Mouse (Mus musculus) gastrocnemius, postnatal 14 days (tissue): ENCODE results near the gene Rras. TPM values are rescaled to one million over a fixed set of nuclear protein-coding genes. Genes with fewer than 3 reads are reported as not detected.

ENCODE experiments used
- DNase-seq: peaks from one replicate; pipeline ENCODE4 v3.0.0; 2021; ENCODE audit warnings: mixed read lengths
- intact Hi-C: fragments of 180-260 bp; cut with DNase I; formaldehyde crosslinking; loops from one replicate; pipeline ENCODE4 v1.15.1; 2025; ENCODE audit warnings: low total_unique reads
- long read RNA-seq, 2 experiments: library from polyadenylated mRNA; stranded (forward); transcript quantifications; one replicate each; pipeline ENCODE4 v2.0.0; 2021
- total RNA-seq, 2 experiments: library from RNA; stranded (reverse); gene quantifications; 2 replicates each; pipeline ENCODE4 v1.2.3; 2021

Gene Rras
- total RNA-seq = 10 to 100 TPM; 43.1 to 53.1 TPM
- long read RNA-seq, experiment 1, transcript Rras-201 (6 exons, 995 nt) = major isoform, 37 of 40 reads
- long read RNA-seq, experiment 1, partial matches to known transcripts = 0 of 40 reads
- long read RNA-seq, experiment 1, other reads (novel, unspliced or antisense) = 3 of 40 reads
- long read RNA-seq, experiment 2, transcript Rras-201 (6 exons, 995 nt) = major isoform, 21 of 22 reads
- long read RNA-seq, experiment 2, partial matches to known transcripts = 0 of 22 reads
- long read RNA-seq, experiment 2, other reads (novel, unspliced or antisense) = 1 of 22 reads

DNA sequence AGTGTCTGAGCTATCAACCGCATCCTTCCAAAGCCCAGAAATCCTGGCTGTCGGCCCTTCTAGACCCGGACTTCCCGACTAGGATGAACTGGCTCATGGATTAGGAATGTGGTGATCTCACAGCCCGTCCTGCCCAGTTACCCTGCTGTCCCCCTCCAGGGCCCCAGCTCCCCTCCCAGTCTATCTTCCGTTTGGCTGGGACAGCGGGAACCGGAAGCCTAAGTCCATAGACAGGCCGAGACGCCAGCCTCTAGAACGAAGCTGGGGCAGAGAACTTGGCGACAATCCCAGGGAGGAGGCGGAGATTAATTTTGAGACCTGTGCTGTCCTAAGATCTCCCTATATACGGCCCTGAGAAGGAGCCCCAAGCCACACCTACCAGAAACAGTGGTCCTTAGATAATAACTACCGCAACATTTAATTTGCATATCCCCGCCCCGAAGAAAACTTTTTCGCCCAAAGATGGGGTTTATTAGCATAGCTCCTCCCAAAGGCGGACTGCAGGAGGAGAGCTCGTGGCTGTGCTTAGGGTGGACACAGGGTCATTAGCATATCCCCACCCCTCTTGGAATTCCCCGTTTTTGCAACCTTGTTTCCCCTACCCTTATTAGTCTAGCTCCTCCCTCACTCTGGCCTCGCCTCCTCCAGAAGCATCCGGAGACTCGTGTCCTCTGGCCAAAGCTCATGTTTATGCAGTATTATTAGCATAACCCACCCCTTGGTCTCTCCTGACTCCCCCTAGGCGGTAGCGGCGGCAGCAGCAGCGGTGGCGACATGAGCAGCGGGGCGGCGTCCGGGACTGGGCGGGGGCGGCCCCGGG is at the start of gene Rras:
Gene Rras (plus strand): TSS at position 720 of the 820 bp plus-strand sequence.
- intact Hi-C loops = no loop called here
- peak; percentile 93 for DNase-seq

DNA sequence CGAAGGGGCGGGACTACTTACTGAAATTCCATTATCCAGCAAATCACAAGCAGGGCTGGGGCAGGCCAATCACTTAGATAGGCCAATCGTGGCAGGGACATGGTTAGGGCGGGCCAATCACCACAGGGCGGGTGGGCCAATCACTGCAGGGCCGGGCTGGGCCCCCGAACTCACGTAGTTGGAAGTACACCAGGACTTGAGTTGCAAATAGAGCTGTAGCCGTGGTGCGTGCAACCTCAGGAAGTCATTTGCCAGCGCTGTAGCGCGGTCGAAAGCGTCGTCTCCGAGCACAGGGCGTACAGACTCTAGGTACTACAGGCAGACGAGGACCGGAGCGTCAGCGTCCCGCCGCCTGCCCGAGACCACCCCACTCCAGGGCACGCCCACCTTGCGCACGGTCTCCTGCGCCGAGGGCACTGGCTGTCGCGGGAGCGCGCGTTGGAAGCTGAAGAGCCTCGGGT is 47.5 kb upstream of the Rras start:
- peak; percentile 88 for DNase-seq
- intact Hi-C loops = no loop called here

DNA sequence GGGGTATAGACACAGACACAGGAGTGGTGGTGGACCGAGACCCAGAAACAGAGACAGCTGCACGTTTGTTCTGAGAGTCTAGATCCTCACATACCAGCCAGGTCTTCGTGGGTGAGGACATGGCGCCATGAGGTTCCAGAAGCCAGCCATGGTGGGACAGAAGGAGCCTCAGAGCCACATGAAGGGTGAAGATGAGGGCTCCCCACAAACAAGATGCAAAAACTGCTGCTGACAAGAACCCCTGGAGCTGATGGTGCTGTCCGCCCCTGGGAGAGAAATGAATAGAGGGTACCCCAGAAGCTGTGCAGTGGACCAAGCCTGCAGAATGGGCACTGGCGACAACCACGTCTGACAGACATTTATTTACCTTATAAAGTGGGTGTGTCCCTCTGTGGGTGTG is 46.6 kb upstream of the Rras start:
- intact Hi-C loops = no loop called here
- DNase-seq = no peak

DNA sequence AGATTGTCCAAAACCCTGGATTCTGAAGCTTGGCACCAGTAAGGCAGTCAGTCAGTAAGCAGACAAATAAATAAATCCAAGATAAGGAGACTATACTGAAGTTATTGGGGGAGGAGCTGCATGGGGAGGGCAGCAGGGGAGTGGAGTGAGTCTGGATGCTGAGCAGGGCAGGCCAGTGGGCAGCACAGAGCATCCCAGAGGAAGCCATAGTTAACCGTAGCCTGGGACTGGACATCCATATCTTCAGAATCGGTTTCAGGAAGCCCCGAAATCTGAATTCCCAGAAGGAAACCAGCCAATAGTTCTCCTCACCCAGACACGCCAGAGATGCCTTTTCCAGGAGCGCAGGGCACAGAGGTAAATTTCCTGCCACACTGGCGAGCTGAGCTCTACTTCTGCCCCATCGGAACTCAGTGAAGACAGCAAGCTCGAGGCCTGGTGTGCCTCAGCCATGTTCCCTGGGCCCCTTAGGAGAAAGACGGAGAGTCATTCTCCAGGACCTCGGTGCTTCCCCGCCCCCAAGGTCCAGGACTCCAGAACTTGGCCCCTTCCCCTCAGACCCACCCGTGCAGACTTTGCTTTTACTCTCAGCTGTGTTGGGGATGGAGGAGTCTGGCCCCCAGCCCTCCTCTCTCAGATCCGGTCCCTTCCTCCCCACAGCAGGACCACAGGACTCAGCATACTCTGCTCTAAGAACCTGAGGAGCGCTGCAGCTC is 44.2 kb upstream of the Rras start:
- no peak for DNase-seq
- intact Hi-C loops = no loop called here

DNA sequence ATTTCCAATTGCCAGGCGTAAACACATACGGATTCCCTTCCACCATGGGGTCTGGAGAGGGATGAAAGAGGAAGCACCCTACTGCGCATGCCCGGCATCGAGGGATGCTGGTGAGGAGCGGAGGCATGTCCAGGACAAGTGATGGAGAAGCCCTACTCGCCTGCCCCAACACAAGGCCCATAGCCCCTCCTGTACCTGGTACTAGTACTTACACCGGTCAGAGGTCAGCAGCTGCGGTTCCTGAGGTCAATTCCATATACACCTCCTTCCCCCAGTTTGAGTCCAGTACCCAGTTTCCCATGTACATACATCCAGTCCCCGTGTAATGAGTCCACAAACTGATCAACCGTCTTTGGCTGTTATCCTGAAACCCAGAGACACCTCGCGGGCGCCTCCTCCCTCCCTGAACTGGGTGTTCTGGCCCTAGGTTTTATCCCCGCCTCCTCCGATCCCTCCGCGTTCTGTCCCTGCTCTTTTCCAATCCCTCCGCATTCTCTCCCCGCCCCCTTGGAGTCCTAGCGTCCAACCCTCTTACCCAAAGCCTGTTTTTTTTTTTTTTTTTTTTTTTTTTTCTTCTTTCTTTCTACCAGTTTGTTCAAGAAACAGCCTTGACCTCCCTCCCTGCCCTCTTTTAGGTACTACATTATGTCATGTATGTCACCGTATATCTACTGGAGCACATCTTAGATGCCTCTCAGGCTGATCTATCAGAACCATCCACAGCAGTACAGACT is 43.2 kb upstream of the Rras start, which contains the start of gene Cpt1c:
Gene Cpt1c (minus strand): TSS at position 469 of the 734 bp plus-strand sequence.
- intact Hi-C loops = no loop called here
- DNase-seq = peak; percentile 84

DNA sequence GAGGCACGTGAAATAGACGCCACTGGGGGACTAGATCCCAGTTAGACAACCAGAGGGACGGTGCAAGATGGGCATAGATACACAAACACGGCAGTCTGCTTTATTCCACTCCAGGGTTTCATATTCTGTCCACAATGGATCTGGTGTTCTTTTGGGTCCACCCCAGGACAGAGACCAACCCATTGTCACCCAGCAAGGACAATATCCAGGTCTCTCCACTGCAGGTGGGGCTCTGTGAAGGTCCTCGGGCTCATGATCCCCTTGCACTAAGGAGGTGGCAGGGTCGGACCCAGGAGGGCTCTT is 42.7 kb upstream of the Rras start:
- no peak for DNase-seq
- intact Hi-C loops = no loop called here

DNA sequence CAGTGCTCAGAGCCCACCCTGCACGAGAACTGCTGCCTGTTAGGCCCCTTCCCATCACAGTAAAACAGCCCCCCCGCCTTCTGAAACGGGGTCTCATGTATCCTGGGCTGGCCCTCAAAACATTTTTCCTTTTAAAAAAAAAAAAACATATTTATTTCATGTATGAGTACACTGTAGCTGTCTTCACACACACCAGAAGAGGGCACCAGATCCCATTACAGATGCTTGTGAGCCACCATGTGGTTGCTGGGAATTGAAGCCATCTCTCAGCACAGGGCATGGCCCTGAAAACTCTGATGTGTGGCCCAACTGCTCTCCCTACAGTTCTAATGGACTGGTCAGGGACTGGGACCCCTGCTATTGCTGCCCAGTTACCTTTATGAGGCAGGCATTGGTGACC is 39.5 kb upstream of the Rras start:
- intact Hi-C loops = no loop called here
- no peak for DNase-seq

DNA sequence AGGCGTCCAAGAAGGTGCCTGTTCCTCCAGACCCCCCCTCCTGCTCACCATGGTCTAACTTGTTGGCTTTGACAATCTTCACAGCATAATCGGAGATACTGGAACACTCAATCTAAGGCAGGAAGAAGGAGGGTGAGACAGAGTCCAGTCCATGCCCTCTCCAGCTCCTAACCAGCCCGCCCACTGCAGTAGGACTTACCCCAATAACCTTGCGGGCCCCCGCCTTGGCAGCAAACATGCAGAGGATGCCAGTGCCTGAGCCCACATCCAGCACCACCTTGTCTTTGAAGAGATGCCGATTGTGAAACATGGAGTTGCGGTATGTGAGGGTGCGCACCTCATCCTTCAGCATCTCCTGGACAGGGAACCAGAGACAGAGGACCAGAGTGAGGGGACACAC is 36.2 kb upstream of the Rras start:
- intact Hi-C loops = no loop called here
- no peak for DNase-seq

DNA sequence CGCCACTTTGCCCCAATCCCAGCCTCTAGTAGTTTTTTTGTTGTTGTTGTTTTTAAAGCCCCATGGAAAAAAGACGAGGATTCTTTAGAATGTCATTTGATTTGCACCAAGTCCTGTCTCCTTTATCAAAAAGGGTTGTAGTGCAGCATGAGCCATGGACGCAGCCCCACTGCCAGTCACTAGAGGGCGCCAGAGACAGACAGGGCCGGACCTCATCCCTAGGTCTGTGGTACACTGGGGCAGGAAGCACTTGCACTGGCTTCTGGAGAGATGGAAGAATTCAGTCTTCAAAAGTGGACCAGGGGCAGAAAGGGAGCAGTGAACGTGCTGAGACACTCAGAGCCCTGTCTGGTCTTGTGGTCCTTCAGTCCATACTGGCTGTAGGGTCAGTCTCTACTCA is 34.7 kb upstream of the Rras start:
- intact Hi-C loops = no loop called here
- DNase-seq = peak; percentile 88

DNA sequence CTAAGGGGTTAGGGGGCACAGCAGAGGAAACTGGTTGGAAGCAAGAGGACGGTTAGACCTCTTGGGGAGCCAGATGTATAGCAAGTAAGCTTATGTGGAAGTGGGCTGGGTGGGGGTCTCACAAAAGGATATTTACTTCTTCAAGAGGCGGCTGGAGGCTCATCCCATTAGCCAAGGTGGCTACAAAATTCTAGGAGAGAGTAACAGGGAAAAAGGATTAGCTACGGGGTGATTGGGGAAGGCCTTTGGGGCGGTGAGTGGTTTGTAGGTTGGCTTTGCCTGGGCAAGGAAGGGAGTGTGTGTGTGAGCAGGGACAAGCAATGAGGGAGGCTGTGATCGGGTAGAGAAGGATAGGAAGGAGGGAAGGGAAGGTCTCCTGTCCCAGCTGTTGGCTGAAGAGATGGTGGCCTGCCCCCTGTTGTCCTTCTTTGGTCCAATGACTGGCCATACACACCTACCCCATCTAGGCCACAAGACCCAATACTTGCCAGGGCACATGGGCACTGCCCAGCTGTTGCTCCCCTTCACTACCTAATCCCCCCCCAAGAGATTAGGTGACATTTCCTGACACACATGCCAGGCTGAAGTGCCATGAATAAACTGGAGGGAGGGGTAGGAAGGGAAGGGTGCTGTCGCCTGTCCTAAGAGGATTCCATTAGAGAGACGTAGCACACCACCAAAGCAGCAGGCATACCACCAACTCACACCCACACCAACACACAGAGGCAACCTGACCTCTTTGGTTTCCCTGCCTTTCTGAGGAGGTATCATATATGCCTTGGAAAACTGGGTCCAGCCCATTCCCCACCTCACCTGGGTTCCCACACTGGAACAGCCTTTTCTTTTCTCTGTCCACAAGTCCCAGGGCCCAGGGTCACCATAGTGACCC is 33.6 kb upstream of the Rras start:
- DNase-seq = peak; percentile 33

DNA sequence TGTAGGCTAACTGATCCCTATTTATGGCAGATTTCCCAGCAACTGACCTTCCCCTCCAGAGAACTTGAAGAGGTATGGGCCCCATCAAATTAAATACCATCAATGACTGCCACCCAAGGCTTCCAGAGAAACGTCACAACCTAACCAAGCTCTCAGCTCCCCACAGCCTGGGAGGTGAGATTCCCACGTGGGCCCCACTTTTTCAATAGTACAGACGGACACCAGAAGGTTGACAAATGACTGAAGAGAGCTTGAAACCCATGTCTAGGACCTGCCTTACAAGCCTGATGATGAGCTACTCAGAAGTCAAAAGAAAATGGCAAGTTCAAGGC is 33.0 kb upstream of the Rras start:
- intact Hi-C loops = no loop called here
- no peak for DNase-seq

More for the DNA sequence above, 33.6 kb upstream of the Rras start:
- intact Hi-C loops = no loop called here

DNA sequence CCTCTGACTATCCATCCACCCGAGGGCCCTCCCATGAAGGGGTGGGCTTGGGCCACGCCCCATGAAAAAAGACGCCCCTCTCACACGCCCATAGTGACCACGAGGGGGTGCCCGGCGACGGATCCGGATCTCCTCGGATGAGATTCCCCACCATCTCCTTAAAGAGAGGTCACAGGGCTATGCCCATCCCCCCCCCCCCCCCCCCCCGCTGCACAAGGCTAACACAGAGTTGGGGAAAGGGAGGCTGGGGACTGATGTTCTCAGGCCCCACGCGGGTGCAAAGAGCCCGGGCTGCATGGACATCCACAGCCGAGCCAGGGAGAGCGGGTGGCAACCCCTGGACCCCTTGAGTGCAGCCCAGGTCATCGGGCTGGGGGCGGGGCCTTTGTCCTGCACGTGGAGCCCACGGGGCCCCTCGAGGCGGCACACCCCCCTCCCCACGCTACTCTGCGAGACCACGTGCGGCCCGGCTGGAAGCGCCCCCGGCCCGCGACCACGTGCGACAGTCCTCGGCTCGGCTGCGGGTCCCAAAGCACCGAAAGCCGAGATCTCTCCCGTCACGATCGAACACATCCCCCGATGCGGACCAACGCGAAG is 32.1 kb upstream of the Rras start:
- DNase-seq = peak; percentile 85
- intact Hi-C loops = no loop called here

DNA sequence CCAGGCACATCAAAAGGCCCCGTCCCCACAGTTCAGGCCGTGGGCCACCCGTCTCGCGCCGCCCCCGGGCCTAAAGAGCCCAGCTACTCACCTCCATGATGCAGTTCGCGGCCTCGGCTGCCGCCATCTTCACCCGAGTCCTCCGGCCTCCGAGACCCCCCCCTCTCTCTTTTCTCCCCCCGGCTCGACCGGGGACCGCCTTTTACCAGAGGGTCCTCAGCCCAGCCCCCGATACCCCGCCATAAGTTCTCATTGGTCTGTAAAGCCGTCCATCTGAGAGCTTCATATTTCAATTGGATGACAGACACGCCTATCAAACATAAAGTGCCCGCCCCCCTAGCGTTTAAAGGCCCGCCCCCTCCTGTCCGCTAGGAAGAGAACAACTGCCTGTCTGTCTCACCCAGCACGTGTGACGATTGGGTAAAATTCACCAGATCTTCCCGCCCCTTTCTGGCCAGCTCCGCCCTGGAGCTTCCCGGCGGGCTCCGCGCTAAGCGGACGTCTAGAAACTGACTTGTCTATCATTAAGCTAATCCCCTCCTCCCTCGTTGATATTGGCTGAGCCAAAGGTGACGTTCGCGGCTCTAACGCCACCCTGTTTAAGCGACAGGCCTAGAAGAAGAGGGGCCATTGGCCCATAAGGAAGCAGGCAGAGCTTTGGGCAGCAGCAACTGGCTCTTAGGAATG is 31.4 kb upstream of the Rras start, which contains the start of gene Prmt1:
Gene Prmt1 (minus strand): TSS at position 377 of the 687 bp plus-strand sequence.
- intact Hi-C loops = no loop called here
- peak; percentile 97 for DNase-seq

DNA sequence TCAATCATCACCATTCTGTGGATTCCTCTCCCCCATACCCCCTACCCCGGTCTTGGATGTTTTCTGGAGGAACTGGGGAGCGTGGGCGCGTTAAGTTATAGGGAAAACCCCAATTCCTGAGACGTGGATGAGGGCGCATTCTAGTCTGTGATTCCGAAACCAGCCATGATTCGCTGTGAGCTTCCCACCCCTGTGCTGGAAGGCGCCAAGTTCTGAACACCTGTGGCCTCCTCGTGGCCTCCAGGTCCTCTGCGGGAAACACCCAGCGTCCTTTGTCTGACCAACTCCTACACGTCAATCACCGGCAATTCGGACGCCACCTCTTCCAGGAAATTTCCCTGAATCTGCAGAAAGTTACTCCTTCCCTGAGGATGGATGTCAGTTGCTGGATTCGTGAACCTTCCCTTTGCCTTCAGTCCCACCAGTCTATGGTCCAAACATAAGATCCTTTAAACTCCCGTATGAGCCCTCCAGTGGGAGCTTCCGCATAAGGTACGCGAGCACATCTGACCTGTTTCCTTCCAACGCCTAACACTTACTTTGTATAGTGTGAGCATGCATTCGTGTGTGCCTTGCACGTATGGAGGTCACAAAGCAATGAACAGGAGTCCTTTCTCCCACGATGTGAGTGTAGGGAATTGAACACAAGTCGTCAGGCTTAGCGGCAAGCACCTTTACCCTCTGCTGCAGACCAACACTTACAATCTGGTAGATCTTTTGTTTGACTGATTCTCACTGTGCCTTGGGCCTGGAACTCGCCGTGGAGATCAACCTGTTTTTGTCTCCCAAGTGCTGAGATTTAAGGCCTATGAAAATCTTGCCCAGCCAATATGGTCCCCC is 30.7 kb upstream of the Rras start:
- intact Hi-C loops = no loop called here
- no peak for DNase-seq

DNA sequence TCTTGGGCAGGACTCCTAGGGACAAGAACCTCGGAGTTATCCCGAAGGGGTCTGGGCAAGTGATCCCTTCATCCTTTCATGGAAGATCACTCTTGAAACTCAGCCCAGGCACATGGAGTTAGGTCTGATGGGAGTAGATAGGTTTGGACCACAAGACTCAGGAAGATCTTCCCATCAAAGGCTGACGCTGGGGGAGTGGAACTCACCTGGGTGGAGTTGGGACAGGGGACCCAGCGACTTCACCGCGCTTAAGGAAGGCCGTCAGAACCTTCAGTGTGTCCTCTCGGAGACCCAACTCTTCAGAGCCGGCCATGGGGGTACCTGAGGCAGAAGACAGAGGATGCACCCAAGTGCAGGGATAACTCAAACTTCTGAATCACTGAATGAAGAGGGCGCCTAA is 21.1 kb upstream of the Rras start:
- intact Hi-C loops = no loop called here

DNA sequence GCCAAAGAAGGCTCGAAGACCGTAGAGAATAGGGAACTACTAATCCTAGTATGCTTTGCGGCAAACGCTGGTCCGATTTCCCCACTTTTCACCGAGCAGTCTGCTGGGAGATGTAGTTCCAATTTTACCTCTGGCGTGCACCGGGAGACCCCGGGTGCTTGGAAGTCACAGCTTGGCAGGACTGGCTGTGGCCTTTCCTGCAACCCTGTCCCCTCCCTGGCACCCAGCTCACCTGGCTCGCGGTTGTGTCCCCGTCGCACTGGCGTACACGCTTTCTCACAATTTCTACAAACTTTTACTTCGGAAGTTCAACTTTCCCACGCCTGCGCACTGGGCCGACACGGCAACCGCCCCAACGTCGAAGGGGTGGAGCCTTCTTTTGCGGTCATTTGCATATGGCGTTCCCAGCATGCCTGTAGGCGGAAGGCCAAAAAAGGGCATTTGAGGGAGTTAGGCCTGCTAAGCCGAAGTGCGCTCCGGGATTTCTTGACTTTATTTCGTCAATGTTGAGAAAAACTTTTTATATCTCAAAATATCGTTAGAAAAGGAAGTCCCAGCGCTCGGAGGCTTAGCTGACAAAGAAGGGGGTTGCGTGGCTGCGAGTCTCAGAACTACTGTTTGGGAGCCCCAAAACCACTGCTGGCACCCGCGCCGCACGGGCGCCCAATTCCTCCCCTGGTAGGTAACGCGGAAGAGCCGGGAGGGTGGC is 20.4 kb upstream of the Rras start, which contains the start of gene Irf3:
Gene Irf3 (plus strand): TSS at position 418 of the 709 bp plus-strand sequence.
- DNase-seq = peak; percentile 97
- intact Hi-C loops = no loop called here

More for the DNA sequence above, 21.1 kb upstream of the Rras start:
- DNase-seq = no peak
